In the genomic region with DNA sequence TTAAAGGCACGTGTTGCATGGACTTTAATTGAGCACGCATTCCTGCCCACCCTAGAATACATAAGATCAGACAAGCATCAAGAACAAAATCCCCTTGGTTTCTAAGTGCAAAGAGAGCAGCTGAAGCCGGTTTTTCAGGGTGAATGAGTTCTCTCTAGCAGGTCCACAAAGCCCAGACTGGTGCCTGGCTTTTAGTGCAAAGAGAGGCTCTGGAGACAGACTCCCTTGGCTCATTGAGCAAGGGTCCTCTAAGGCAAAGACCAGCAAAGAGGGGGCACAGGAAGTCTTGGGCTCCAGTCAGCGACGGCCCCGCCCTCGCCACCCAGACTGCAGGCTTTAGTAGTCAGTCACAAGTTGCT, we compare ENCODE assay signal across 8 mouse cellular contexts. TPM values are rescaled to one million over a fixed set of nuclear protein-coding genes. Genes with fewer than 3 reads are reported as not detected.
DNase-seq lines count a peak whose midpoint lies in the region; ATAC-seq and TF ChIP-seq lines count a peak whose summit lies in the region.

No protein-coding gene starts in this region.

- H3K4me1 ChIP-seq in testis, adult 2 months (ENCODE audit: control insufficient read depth, insufficient read depth, low read length), result peaks cover 4% of the 10 kb centered on the region; the same call in 1 of the 2 replicates
- H3K4me1 ChIP-seq in liver, embryonic 12.5 days, result peaks cover 15% of the 10 kb centered on the region

- DNase-seq in gastrocnemius, adult 2 months, result no peak
- no peak for DNase-seq in gastrocnemius, postnatal 36 days
- DNase-seq in testis, postnatal 14 days (ENCODE audit: low spot score), result no peak
- no peak for DNase-seq in left cerebral cortex, postnatal 4 days
- DNase-seq in left cerebral cortex, postnatal 10 days (ENCODE audit: extremely low spot score in 1 of 2, low spot score in 2 of 2), result no peak

- no peaks in the 10 kb centered on the region for H3K36me3 ChIP-seq in testis, adult 2 months (ENCODE audit: control insufficient read depth, insufficient read depth, low read length)
- no peaks in the 10 kb centered on the region for H3K36me3 ChIP-seq in liver, embryonic 12.5 days

- no peak; the same call in 1 of the 2 replicates for ATAC-seq in liver, embryonic 12.5 days
- ATAC-seq in erythroid progenitor cell, adult 5-6 weeks (replicated peaks; ENCODE audit: low FRiP score, poor library complexity, severe bottlenecking), result no peak

- H3K4me3 ChIP-seq in gastrocnemius, adult 2 months, result peak overlapping the region; percentile 83
- peak overlapping the region; percentile 81 for H3K4me3 ChIP-seq in testis, adult 2 months (ENCODE audit: control insufficient read depth, low read depth, low read length)
- H3K4me3 ChIP-seq in liver, embryonic 12.5 days, result peak overlapping the region; percentile 64

- intact Hi-C loops in gastrocnemius, adult 2 months (cut with DNase I), result loop anchor here (2.0 to 5.0 kb wide), 2 partner anchors 22 to 66 kb away; no protein-coding TSS in a partner anchor
- intact Hi-C loops in gastrocnemius, postnatal 36 days (cut with DNase I), result loop anchor here (5.0 kb wide), 2 partner anchors 61 to 361 kb away; no protein-coding TSS in a partner anchor
- intact Hi-C loops in left cerebral cortex, postnatal 4 days (cut with DNase I), result no loop called here
- intact Hi-C loops in left cerebral cortex, postnatal 10 days (cut with DNase I), result no loop called here

- H3K9me3 ChIP-seq in liver, embryonic 12.5 days (replicated peaks), result no peaks in the 10 kb centered on the region

- no peaks in the 10 kb centered on the region for H3K27me3 ChIP-seq in testis, adult 2 months (ENCODE audit: control insufficient read depth, insufficient read depth, low read length)
- no peaks in the 10 kb centered on the region; the same call in 1 of the 2 replicates for H3K27me3 ChIP-seq in liver, embryonic 12.5 days (replicated peaks)

- TF ChIP-seq POLR2A in testis, adult 2 months (IDR thresholded peaks at IDR 0.05; ENCODE audit: control insufficient read depth, low read depth, low read length), result no peak

- H3K9ac ChIP-seq in liver, embryonic 12.5 days, result peak overlapping the region; percentile 71

- WGBS in liver, embryonic 12.5 days (ENCODE audit: insufficient replicate concordance), result 9% methylated on average over 7 of the region's 7 CpGs

- peak overlapping the region; percentile 87 for H3K4me2 ChIP-seq in liver, embryonic 12.5 days

- TF ChIP-seq CTCF in gastrocnemius, adult 2 months (IDR thresholded peaks at IDR 0.05), result no peak
- TF ChIP-seq CTCF in testis, adult 2 months (IDR thresholded peaks at IDR 0.05; ENCODE audit: control insufficient read depth, insufficient read depth, insufficient replicate concordance, low read depth, low read length), result no peak

- no peak overlapping the region for H3K27ac ChIP-seq in gastrocnemius, adult 2 months
- H3K27ac ChIP-seq in testis, adult 2 months (ENCODE audit: control insufficient read depth, insufficient read depth, low read depth, low read length), result no peak overlapping the region
- H3K27ac ChIP-seq in liver, embryonic 12.5 days, result no peak overlapping the region

RNA-seq across cellular contexts. Expression of a gene that starts 0.3 kb away (rescaled TPM):
- total RNA-seq in gastrocnemius, adult 2 months (2021), result under 1 TPM; 0.08 to 0.36 TPM
- total RNA-seq in gastrocnemius, postnatal 36 days (2021), result under 1 TPM; 0.31 to 0.35 TPM
- polyA plus RNA-seq in testis, adult 2 months (2012; rRNA removed), result 0.46 and 0.54 TPM in 2 replicates
- polyA plus RNA-seq in liver, embryonic 12.5 days (2016; fragmentation: Nextera tagmentation; extraction: Ambion mirVana), result 1.3 and 1.7 TPM in 2 replicates
- total RNA-seq in left cerebral cortex, postnatal 4 days (2021), result 1 to 10 TPM; 1.2 to 1.4 TPM
- total RNA-seq in left cerebral cortex, postnatal 10 days (2021), result 1 to 10 TPM; 1.4 to 2.7 TPM
- total RNA-seq in erythroid progenitor cell, adult 5-6 weeks (2015; ENCODE audit: low replicate concordance), result 1.4 and 2.9 TPM in 2 replicates
- total RNA-seq in erythroid progenitor cell, adult 5-6 weeks (2017; ENCODE audit: low replicate concordance), result 5.8 and 7.0 TPM in 2 replicates

Comparison
In these comparisons a context has a peak if more than half of its experiments do, and no peak if none do; other contexts are left out.
1. intact Hi-C loops: an anchor here in gastrocnemius, adult 2 months (2.0 to 5.0 kb wide) and gastrocnemius, postnatal 36 days (5.0 kb wide); none called in left cerebral cortex, postnatal 4 days and left cerebral cortex, postnatal 10 days.